Mouse (Mus musculus) left cerebral cortex, postnatal 4 days (tissue): ENCODE results near the gene Phf11a. TPM values are rescaled to one million over a fixed set of nuclear protein-coding genes. Genes with fewer than 3 reads are reported as not detected.
"Not testable (repeated sequence)": the region's sequence is repeated elsewhere in the genome, so short reads cannot be mapped to it uniquely, and the experiment has no call there.

Experiments
- DNase-seq: peaks from one replicate; pipeline ENCODE4 v3.0.0-alpha.2; 2022
- intact Hi-C: fragments of 180-260 bp; cut with DNase I; formaldehyde crosslinking; loops from one replicate; pipeline ENCODE4 v1.15.1; 2025
- total RNA-seq, 2 experiments: library from RNA; stranded (reverse); gene quantifications; 2 replicates each; pipeline ENCODE4 v1.2.3; 2021

Gene Phf11a
- total RNA-seq = not detected

GRCm38 (mm10) chr14:59297391-59297790 lies at the start of gene Phf11a:
Gene Phf11a (minus strand): TSS chr14:59297522.
- intact Hi-C loops = not testable (repeated sequence)

DNA sequence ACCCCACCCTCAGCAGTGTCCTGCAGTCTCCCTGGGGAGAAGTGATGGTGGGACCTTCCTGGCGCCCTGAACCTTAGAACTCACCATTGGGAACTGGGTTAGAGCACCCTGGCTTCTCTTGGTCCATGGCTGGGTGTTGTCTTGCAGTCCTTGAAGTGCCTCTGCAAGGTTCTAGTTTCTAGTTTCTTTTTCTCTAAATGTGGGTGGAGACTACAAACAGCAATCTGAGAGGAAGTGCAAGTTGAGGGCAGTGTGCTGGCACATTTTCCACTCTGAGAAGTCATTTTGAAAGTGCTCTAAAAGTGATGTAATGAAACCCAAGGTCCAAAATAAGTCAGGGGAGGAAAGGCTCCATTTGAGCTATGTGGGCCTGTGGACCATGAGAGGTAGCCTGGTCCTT lies 43.9 kb upstream of the Phf11a start, which contains the start of gene Phf11b:
Gene Phf11b, minus strand, starts transcription at position 163 of the 400 bp plus-strand sequence.
- intact Hi-C loops, DNase-seq: not testable (repeated sequence)

More at GRCm38 (mm10) chr14:59297391-59297790, at the start of gene Phf11a:
- DNase-seq = not testable (repeated sequence)

DNA sequence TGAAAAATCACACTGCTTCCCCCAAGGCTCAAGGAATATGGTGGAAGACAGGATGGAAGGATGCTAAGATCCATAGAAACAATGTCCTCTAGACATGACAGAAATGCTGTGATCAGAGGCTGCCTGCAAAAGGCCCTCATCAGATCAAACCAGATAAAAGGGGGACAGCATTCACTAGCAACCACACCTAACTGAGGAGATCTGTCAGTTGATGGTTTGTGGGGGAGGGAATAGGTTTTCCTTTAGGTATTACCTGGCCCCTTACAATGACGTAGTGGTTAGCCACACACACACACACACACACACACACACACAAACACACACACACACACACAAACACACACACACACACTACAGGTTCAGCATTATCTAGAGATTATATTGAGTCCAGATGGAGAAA lies 42.2 kb upstream of the Phf11a start:
- intact Hi-C loops = no loop called here
- no peak for DNase-seq

DNA sequence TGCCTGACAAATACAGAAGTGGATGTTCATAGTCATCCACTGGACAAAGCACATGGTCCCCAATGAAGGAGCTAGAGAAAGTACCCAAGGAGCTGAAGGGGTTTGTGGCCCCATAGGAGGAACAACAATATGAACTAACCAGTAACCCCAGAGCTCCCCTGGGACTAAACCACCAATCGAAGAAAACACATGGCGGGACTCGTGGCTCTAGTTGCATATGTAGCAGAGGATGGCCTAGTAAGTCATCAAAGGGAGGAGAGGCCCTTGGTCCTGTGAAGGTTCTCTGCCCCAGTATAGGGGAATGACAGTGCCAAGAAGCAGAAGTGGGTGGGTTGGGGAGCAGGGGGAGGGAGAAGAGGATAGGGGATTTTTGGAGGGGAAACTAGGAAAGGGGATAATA lies 38.7 kb upstream of the Phf11a start:
- intact Hi-C loops, DNase-seq: not testable (repeated sequence)

GRCm38 (mm10) chr14:59330499-59330898 lies 33.2 kb upstream of the Phf11a start:
- intact Hi-C loops = not testable (repeated sequence)
- peak; percentile 20 for DNase-seq

GRCm38 (mm10) chr14:59319970-59320369 lies 22.6 kb upstream of the Phf11a start:
- intact Hi-C loops, DNase-seq: not testable (repeated sequence)

- DNase-seq, intact Hi-C loops: not testable (repeated sequence)
Observed at GRCm38 (mm10) chr14:59319036-59319435, 21.7 kb upstream of the Phf11a start.

DNA sequence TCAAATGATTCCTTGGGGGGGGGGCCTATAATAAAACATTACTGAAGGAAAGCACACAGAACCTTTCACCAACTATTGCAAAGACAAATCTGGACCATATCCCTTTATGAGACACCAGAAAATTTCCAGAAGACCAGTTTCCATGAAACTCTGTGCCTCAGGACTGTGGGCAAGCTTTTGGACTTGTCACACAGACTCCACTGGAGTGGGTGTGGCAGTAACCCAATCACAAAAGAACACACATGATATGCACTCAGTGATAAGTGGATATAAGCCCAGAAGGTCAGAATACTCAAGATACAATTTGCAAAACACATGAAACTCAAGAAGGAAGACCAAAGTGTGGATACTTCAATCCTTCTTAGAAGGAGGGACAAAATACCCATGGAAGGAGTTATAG lies 5.6 kb downstream of the Phf11a start:
- DNase-seq, intact Hi-C loops: not testable (repeated sequence)

GRCm38 (mm10) chr14:59274961-59275360 lies 22.4 kb downstream of the Phf11a start:
- DNase-seq, intact Hi-C loops: not testable (repeated sequence)

- DNase-seq = no peak
- intact Hi-C loops = no loop called here
Observed at GRCm38 (mm10) chr14:59260056-59260455, 37.3 kb downstream of the Phf11a start, which contains the start of gene Gm6904. Gene Gm6904 (minus strand): TSS chr14:59260216.

GRCm38 (mm10) chr14:59255861-59256260 lies 41.5 kb downstream of the Phf11a start:
- intact Hi-C loops, DNase-seq: not testable (repeated sequence)

GRCm38 (mm10) chr14:59250350-59250749 lies 47.0 kb downstream of the Phf11a start:
- intact Hi-C loops = not testable (repeated sequence)
- peak; percentile 6 for DNase-seq

DNA sequence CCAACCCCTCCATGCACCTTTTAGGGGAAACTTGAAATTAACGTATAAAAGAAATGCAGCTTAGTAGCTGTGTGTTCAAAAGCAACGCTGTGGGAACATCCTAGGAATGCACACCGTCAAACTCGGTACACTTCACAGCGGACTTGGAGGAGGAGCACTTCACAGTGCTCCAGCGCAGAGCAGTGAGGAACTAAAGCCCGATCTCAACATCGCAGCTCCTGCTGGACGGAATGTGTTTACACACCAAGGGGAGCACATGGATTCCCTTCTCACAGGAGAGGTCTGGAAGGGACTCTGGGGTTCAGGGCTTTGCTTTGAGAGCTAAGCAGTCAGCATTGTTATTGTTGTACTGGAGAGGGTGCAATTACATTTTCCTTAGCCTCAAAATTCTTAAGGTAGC lies 63.7 kb downstream of the Phf11a start:
- intact Hi-C loops = no loop called here
- DNase-seq = no peak

DNA sequence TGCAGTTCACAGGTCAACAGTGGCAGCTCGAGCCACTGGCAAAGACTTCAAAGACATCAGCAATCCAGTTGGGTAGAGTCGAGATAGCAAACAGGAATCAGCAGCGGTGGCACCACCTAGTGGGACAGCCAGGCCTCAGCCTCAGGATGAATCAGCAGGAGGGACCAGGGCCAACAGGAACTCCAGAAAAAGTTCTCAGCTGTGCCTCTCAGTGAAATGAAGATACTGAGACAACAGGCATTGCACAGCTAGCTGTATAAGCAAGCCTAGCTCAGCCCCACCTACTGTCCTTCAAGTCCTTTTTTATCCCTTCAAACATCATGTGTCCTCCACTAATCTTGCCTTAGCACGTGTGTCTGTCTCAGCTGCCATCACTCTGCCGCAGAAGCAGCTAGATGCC lies 65.3 kb downstream of the Phf11a start:
- no peak for DNase-seq
- intact Hi-C loops = no loop called here

DNA sequence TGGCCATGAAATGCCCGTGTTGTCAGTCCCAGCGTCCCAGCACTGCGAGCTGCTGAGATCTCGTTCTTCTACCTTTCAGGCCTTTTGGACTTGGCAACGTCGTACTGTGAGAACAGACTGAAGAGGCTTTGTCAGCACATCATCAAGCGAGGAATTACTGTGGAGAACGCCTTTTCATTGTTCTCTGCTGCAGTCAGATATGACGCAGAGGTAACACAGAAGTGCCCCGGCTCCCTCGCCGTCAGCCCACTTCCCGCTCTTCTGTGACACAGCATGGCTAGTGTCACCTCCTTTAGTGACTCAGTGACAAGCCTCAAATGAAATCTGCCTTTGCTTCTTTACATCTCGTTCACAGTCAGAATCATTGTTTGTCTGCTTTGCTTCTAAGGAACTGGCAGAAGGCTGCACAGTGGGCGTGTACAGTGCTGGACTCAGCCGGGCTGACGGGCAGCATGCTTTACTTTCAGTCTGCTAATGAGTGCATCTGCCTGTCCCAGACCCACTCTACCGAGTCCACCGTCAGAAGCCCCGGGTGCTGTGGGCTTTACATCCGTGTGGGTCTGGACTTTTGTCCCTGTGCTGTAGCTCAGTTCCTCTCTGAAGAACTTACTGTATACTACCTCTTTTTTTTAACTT lies 66.9 kb downstream of the Phf11a start:
- intact Hi-C loops = no loop called here
- DNase-seq = no peak

DNA sequence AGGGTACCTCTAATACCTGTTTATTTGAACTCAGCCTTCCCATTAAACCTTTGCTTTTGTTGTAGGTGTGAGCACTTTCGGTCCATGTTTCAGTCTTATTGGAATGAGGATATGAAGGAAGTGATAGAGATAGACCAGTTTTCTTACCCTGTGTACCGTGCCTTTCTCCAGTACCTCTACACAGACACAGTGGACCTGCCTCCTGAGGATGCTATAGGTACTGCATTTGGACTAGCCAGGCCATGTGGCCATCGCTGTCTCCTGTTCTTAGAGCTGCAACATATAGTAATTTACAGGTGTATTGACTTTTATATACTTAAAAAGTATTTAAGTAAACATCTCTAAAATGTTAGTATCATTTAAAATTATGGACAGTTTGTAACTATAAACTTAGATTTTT lies 67.5 kb downstream of the Phf11a start:
- intact Hi-C loops = no loop called here
- DNase-seq = no peak

Other genes with a start within 250 kb of the Phf11a start
- gene 1700129C05Rik, start 154.6 kb downstream of the Phf11a start, total RNA-seq = not detected
- not detected for gene Gm5142, start 118.8 kb downstream of the Phf11a start, total RNA-seq
- 10 to 100 TPM; 43.7 to 48.6 TPM for gene Rcbtb1, start 96.3 kb downstream of the Phf11a start, total RNA-seq
- gene Gm6904, start 37.3 kb downstream of the Phf11a start, total RNA-seq = not detected
- gene Phf11b, start 43.8 kb upstream of the Phf11a start, total RNA-seq = not detected
- under 1 TPM; 0.28 to 0.46 TPM for gene Phf11d, start 67.9 kb upstream of the Phf11a start, total RNA-seq
- under 1 TPM; 0.14 to 0.48 TPM for gene Phf11c, start 97.9 kb upstream of the Phf11a start, total RNA-seq
- gene Setdb2, start 143.4 kb upstream of the Phf11a start, total RNA-seq = 1 to 10 TPM; 4.6 to 5.8 TPM
- 10 to 100 TPM; 14.5 to 17.4 TPM for gene Cab39l, start 143.4 kb upstream of the Phf11a start, total RNA-seq